Mouse (Mus musculus): ENCODE results near the gene Prrg2. TPM values are rescaled to one million over a fixed set of nuclear protein-coding genes. Genes with fewer than 3 reads are reported as not detected.

Prrg2 gene
- polyA plus RNA-seq, 1 experiment from 2014 or later: 16.8 TPM

DNA sequence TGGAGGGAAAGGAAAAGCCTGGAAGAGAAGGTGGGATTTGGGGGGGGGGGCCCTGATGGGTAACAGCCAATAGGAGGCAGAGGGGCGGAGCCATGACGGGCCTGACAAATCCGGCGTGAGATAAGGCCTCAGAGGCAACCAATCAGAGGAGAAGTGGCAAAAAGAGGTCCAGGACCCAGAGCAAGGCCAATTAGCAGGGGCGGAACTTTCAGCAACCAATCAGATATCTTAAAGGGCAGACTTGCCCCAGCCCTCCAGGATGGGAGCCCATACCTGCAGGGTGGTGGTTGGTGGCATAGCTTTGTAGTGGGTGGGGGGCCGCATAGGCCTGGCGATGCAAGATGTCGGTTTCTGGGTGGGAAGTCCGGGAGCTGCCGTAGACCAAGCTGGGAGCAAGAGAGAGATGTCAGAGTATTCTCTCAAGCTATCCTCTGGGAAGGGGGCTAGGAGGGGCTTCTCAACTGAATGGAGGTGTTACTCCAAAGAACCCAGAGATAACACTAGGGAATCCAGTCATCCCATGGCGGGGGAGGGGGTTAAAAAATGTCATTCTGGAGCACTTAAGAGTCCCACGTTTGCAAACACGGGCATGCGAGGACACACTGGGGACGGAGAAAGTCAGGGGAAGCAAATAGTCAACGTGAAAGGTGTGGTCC lies 11.4 kb downstream of the Prrg2 start:
- Histone ChIP-seq H3K27ac (peak overlapping the region; percentile 99; the same call in 1 of the 2 replicates), H3K4me1 (peaks cover 59% of the 10 kb centered on the region)
- WGBS: 3% methylated on average over 16 of the region's 16 CpGs

DNA sequence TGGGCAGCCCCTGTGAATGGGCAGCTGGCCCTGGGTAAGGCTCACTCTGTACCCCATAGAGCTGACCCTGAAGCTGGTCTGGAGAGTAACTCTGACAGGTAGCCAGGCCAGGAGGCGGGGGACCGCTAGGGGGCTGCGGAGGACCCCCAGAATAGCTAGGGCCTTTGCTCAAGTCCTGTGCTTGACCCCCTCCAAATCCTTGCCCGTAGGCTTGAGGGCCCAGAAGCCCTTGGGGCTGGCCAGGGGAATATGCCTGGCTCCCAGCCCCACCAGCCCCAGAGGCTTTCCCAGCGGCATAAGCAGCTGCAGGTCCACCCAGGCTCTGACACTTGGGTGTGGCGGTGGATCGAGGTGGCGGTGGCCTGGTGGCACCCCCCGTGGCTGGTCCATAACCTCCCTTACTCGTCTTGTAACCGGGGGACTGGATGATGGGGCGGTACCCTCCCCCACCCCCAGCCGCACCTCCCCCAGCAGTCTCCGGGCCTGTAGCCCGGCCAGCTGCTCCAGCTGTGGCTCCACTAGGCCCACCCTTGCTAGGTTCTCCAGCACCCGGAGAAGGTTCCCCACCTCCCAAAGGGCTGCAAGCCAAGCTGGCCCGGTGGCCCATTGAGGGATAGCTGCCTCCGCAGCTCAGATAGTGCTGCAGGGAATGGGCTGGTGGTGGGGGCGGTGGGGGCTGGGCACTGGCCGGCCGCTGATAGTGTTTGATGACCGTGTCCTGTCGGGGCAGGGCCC lies 13.4 kb downstream of the Prrg2 start:
- DNase-seq (ENCODE audit: low spot score): no peak
- H3K27ac ChIP-seq: no peak overlapping the region
- H3K27me3 ChIP-seq (ENCODE audit: insufficient read depth, poor library complexity, severe bottlenecking): no peaks in the 10 kb centered on the region
- peaks cover 72% of the 10 kb centered on the region for H3K36me3 ChIP-seq
- no peaks in the 10 kb centered on the region for H3K9me3 ChIP-seq
- peaks cover 53% of the 10 kb centered on the region for H3K4me1 ChIP-seq
- no peak overlapping the region for H3K4me3 ChIP-seq
- 90% methylated on average over 23 of the region's 23 CpGs for WGBS

More for the DNA sequence above, 11.4 kb downstream of the Prrg2 start:
- H3K9me3 ChIP-seq: no peaks in the 10 kb centered on the region
- peaks cover 52% of the 10 kb centered on the region for H3K36me3 ChIP-seq
- DNase-seq (ENCODE audit: low spot score): peak; percentile 95
- H3K27me3 ChIP-seq (ENCODE audit: insufficient read depth, poor library complexity, severe bottlenecking): no peaks in the 10 kb centered on the region
- peak overlapping the region; percentile 78 for H3K4me3 ChIP-seq

DNA sequence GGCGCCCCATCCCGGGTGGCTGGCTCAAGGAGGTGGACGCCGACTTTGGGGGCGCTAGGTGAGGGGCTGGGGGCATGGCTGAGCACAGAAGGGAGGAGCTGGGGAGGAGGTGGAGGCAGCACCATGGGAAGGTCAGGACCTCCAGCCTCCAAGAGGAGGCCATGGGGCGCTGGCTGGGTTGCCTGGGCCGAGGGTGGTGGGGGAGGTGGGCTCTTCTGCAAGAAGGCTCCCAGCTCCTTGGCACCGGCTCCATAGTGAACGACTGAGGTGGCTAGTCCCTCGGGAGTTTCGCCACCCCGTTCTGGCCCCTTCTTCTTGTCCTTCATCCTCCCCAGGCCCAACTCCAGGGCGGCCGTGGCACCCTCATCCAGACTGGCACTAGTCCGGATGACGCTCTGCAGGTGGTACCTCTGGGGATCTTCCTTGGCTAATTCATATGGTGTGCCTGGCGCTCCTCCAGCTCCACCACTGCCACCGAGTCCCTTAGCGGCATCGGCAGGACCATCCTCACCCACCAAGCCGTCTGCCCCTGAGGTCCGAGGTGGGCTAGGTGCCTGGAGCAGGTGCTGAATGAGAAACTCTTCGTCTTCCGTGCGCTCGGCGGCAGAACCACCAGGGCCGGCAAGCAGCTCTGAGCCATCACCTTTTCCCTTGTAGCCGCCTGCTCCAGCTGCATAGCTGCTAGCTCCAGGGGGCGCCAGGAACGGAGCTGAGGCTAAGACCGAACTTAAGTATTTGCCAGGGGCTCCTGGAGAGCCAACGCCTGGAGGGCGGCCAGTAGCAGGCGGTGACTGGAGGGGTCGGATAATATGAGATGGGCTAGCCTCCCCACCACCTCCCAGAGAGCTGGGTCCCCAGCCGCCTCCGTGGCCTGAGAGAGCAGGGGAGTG lies 14.2 kb downstream of the Prrg2 start:
- Histone ChIP-seq H3K9me3 (no peaks in the 10 kb centered on the region), H3K4me1 (peaks cover 48% of the 10 kb centered on the region), H3K36me3 (peaks cover 80% of the 10 kb centered on the region), H3K27ac (no peak overlapping the region), H3K27me3 (ENCODE audit: insufficient read depth, poor library complexity, severe bottlenecking) (no peaks in the 10 kb centered on the region), H3K4me3 (no peak overlapping the region)
- no peak for DNase-seq (ENCODE audit: low spot score)
- 93% methylated on average over 38 of the region's 38 CpGs for WGBS

DNA sequence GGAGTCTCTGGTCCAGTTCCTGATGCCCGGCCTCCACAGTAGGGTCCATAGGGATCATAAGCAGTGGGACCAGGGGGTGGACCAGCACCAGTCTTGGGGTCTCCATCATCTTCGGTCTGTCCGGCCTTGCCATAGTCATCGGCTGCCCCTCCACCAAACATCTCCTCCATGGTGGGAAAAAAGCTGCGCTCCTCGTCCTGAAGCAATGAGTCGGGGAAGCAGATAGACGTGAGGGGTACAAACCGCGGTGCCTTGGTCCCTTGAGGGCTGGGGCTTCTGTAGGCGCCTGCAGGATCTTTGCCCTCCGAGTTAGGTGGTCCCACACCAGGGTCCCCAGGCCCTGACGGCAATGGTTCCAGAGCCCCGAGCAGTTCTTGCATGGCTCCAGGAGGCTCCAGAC lies 15.0 kb downstream of the Prrg2 start:
- Histone ChIP-seq H3K27ac (no peak overlapping the region), H3K4me3 (no peak overlapping the region), H3K4me1 (peaks cover 48% of the 10 kb centered on the region), H3K9me3 (no peaks in the 10 kb centered on the region), H3K27me3 (ENCODE audit: insufficient read depth, poor library complexity, severe bottlenecking) (no peaks in the 10 kb centered on the region), H3K36me3 (peaks cover 88% of the 10 kb centered on the region)
- WGBS: 95% methylated on average over 14 of the region's 14 CpGs
- DNase-seq (ENCODE audit: low spot score): no peak

DNA sequence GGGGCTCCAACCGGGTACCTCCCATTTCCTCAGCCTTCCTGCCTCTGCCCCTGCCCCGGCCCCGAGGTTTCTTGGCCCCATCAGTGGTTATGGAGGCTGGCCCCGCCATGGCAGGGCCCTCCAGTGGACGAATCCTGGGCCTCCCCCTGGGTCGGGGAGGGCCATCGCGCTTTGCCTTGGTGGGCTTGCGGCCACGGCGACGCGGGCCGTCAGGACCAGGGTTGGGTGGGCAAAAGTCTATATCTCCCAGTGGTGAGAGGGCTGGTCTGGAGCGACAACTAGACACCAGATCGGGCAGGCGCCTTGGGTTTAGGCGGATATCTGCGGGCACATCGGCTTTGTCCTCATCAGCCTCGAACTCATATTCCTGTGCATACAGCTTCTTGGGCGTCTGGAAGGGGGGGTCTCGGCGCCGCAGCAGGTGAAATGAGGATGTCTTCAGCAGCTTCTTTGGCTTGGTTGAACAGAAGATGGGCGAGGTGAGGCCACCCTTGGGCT lies 15.6 kb downstream of the Prrg2 start:
- DNase-seq (ENCODE audit: low spot score): no peak
- Histone ChIP-seq H3K36me3 (peaks cover 93% of the 10 kb centered on the region), H3K27me3 (ENCODE audit: insufficient read depth, poor library complexity, severe bottlenecking) (no peaks in the 10 kb centered on the region), H3K27ac (no peak overlapping the region), H3K4me1 (peaks cover 45% of the 10 kb centered on the region), H3K9me3 (no peaks in the 10 kb centered on the region), H3K4me3 (0 out of 2 replicates have a peak overlapping the region, but pooled peaks have one; percentile 2)
- WGBS: 88% methylated on average over 26 of the region's 26 CpGs

DNA sequence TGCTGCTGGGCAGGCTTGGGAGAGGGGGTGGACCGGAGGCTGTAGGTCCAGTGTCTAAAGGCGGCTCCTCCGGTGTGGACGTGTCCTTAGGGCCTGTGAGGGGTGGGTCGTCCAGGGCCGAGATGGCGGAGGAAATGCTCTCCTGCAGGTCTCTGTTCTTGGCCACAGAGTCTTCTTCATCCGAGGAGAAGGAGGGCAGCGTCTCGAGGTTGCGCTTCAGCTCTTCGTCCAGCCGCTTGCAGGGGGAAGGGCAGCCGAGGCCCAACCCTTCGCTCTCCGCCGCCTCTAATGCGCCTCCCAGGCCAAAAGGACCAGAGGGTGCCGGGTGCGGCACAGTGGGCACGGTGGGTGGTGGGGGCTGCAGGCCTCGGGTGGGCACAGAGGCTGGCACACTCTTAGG lies 16.7 kb downstream of the Prrg2 start:
- no peaks in the 10 kb centered on the region for H3K9me3 ChIP-seq
- H3K27me3 ChIP-seq (ENCODE audit: insufficient read depth, poor library complexity, severe bottlenecking): no peaks in the 10 kb centered on the region
- no peak overlapping the region for H3K27ac ChIP-seq
- peaks cover 100% of the 10 kb centered on the region for H3K36me3 ChIP-seq
- no peak for DNase-seq (ENCODE audit: low spot score)
- no peak overlapping the region for H3K4me3 ChIP-seq
- 93% methylated on average over 22 of the region's 22 CpGs for WGBS
- peaks cover 33% of the 10 kb centered on the region for H3K4me1 ChIP-seq

DNA sequence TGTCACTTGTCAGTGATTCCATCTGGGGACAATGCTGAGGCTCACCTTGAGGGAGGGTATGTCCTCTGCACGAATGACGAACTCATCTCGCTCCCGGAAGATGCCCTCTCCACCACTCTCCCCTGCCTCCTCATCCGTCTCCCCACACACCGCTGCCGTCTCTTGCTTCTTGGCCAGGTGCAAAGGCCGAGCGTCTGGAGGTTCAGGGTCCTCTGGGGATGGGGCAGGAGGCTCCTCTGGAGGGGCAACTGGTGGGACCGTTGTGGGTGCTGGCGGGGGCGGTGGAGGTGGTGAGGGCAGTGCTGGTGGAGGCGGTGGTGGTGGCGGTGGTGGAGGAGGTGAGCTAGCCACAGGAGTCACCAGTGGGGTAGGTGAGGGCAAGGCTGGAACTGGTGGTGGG lies 19.2 kb downstream of the Prrg2 start:
- WGBS: 96% methylated on average over 14 of the region's 14 CpGs
- H3K4me3 ChIP-seq: no peak overlapping the region
- DNase-seq (ENCODE audit: low spot score): no peak
- peaks cover 99% of the 10 kb centered on the region for H3K36me3 ChIP-seq
- no peaks in the 10 kb centered on the region for H3K27me3 ChIP-seq (ENCODE audit: insufficient read depth, poor library complexity, severe bottlenecking)
- peaks cover 12% of the 10 kb centered on the region; the same call in 1 of the 2 replicates for H3K4me1 ChIP-seq
- H3K9me3 ChIP-seq: no peaks in the 10 kb centered on the region
- no peak overlapping the region for H3K27ac ChIP-seq

DNA sequence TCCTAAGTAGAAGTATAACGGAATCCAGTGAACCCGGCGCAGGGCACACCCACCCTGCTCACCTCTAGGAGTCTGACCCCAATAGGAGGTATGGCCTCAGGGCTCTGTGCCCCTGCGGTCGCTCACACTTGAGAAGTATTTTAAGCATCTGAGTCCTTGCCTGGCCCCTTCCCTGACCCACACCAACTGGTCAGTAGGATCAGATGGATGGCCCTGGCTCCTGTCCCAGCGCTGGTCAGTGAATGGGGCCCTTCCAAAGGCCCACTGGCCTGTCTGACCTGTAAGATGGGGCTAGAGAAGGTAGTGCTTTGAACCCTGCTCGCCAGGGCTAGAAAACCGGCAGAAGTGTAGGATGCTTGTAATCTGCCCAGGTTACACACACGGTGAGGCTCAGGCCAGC lies 21.6 kb downstream of the Prrg2 start:
- Histone ChIP-seq H3K4me1 (no peaks in the 10 kb centered on the region), H3K9me3 (no peaks in the 10 kb centered on the region)

DNA sequence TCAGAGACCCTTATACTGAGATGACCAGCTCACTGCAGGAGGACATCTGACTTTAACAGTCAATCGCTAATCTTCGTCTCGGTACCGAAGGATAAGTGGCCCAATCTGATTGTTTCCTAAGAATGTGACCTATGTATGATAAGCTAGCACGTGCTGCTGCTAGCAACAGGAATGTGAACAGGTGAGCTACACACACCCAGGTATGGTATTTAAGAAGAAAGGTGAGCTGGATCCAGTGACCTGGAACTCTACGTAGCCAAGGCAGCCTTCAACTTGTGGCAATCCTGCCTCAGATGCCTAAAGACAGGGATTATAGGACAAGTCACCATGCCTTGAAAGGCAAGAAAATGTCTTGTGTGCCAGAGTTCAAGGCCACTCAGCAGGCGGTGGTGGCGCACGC lies 24.1 kb downstream of the Prrg2 start:
- 95% methylated on average over 9 of the region's 9 CpGs for WGBS
- H3K4me3 ChIP-seq: no peak overlapping the region
- no peaks in the 10 kb centered on the region for H3K9me3 ChIP-seq
- no peaks in the 10 kb centered on the region for H3K27me3 ChIP-seq (ENCODE audit: insufficient read depth, poor library complexity, severe bottlenecking)
- peaks cover 99% of the 10 kb centered on the region for H3K36me3 ChIP-seq
- DNase-seq (ENCODE audit: low spot score): no peak
- no peak overlapping the region for H3K27ac ChIP-seq
- H3K4me1 ChIP-seq: no peaks in the 10 kb centered on the region

More for the DNA sequence above, 21.6 kb downstream of the Prrg2 start:
- Histone ChIP-seq H3K27me3 (ENCODE audit: insufficient read depth, poor library complexity, severe bottlenecking) (no peaks in the 10 kb centered on the region), H3K27ac (no peak overlapping the region), H3K4me3 (no peak overlapping the region), H3K36me3 (peaks cover 99% of the 10 kb centered on the region)
- WGBS: 95% methylated on average over 9 of the region's 9 CpGs
- no peak for DNase-seq (ENCODE audit: low spot score)

DNA sequence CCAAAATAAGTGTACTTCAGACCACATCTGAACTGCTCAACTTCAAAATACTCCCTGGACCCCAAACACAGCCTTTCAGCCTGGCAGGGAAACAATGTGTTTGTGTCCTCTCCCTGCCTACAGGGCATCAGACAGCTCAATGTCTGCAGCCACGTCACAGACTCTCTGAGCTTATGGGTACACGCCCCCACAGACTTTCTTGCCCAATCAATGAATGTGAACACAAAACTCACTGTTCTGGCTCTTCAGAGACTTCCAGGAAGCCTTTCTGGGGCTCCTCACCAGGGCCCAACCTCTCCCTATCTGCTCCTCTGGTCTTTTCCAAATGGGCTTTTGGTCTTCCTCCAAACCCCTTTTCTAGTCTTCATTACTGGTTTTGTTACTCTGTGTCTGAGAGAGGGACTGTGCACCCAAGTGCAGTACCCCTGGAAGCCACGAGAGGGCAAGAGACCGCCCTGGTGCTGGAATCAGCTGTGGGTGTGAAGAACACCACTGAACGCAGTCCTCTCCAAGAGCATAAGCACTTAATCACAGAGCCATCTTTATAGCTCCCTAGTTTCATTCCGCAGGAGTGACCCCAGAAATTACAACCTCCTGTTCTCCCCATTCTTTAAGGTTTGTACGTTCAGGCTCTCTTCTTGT lies 24.6 kb downstream of the Prrg2 start:
- no peaks in the 10 kb centered on the region for H3K4me1 ChIP-seq
- no peaks in the 10 kb centered on the region for H3K9me3 ChIP-seq
- no peaks in the 10 kb centered on the region for H3K27me3 ChIP-seq (ENCODE audit: insufficient read depth, poor library complexity, severe bottlenecking)
- WGBS: 77% methylated on average over 7 of the region's 7 CpGs
- peaks cover 99% of the 10 kb centered on the region for H3K36me3 ChIP-seq
- H3K4me3 ChIP-seq: no peak overlapping the region
- no peak overlapping the region for H3K27ac ChIP-seq
- no peak for DNase-seq (ENCODE audit: low spot score)

DNA sequence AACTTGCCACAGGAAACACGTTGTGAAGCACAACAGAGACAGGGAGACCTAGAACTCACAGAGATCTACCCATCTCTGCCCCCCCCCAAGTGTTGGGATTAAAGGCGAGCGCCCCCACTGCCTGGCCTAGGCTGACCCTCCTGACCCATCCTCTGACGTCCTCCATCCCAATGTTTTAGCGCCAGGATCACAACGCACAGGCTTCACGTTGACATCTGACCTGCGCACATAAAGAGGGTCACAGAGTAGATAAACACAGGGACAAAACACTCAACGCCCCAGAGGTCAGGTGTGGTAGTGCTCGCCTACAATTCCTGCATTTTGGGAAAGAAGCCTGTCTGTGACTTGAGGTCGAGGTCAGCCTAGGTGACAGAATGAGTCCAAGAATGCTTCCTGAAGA lies 25.8 kb downstream of the Prrg2 start:
- Histone ChIP-seq H3K27me3 (ENCODE audit: insufficient read depth, poor library complexity, severe bottlenecking) (no peaks in the 10 kb centered on the region), H3K36me3 (peaks cover 99% of the 10 kb centered on the region), H3K9me3 (no peaks in the 10 kb centered on the region), H3K4me1 (no peaks in the 10 kb centered on the region), H3K4me3 (no peak overlapping the region), H3K27ac (no peak overlapping the region)
- 91% methylated on average over 11 of the region's 11 CpGs for WGBS
- DNase-seq (ENCODE audit: low spot score): no peak

DNA sequence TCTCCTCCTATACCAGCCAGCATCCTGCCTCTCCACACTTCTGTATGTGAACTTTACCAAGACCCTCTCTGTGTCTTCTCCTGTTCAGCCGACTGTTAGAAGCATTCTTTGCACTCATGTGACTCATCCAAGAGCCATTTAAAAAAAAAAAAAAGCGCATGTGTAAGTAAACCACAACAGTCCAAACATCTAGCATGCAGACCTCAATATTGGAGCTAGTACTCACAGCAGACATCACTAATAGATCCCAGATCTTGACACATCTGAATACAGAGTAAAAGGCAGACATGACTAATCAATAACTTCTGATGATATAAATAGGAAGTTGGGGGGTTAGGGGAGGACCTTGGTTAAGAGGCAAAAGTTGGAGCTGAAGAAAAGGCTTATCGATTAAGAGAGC lies 26.8 kb downstream of the Prrg2 start:
- Histone ChIP-seq H3K9me3 (no peaks in the 10 kb centered on the region), H3K27ac (no peak overlapping the region), H3K27me3 (ENCODE audit: insufficient read depth, poor library complexity, severe bottlenecking) (no peaks in the 10 kb centered on the region), H3K36me3 (peaks cover 99% of the 10 kb centered on the region), H3K4me1 (no peaks in the 10 kb centered on the region), H3K4me3 (no peak overlapping the region)
- DNase-seq (ENCODE audit: low spot score): no peak
- 87% methylated on average over 3 of the region's 3 CpGs for WGBS

Data from heart, embryonic 10.5 days (tissue).